Mouse (Mus musculus): Measurements from ENCODE around the gene 1700019D03Rik. TPM values are rescaled to one million over a fixed set of nuclear protein-coding genes. Genes with fewer than 3 reads are reported as not detected.

Gene 1700019D03Rik
- 0.96 and 0.97 TPM in 2 replicates for polyA plus RNA-seq (2012; rRNA removed)
- 3.2 and 3.5 TPM in 2 replicates for polyA plus RNA-seq (2014; fragmentation: Nextera tagmentation; extraction: Ambion mirVana)

DNA sequence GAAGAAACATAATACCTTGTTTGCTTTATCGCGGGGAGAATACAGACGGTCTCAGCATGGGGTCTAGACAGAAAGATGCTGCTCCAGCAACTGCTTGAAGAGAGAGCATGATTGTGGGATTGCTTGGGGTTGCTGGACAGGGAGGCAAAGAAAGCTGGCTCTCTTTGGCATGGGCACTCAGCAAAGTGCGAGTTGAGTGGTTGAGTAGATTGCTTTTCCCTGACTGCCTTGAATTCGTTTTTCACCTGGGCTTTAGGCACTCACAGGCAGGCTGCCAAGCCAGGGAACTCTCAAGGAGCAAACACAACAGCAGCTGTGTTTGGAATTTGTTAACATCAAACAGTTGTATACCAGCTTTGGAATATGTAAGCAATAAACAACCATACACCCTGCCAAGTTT is at the start of gene 1700019D03Rik:
1700019D03Rik (minus strand) TSS at position 101 of the 400 bp plus-strand sequence.
- H3K9me3 ChIP-seq (ENCODE audit: control insufficient read depth, low read length), result no peaks in the 10 kb centered on the region
- no peak for ATAC-seq (ENCODE audit: low FRiP score, low read depth)
- no peak within 1 kb of the TSS for H3K4me3 ChIP-seq (replicated peaks; ENCODE audit: low read length)
- H3K4me1 ChIP-seq (ENCODE audit: control insufficient read depth, insufficient read depth, low read length), result no peaks in the 10 kb centered on the region
- 50% methylated on average over 5 of the region's 5 CpGs for WGBS
- no peak within 1 kb of the TSS for H3K27ac ChIP-seq (replicated peaks; ENCODE audit: low read depth, low read length)
- TF ChIP-seq POLR2A (IDR thresholded peaks at IDR 0.05; ENCODE audit: borderline replicate concordance, extremely low read depth, insufficient read depth, insufficient read length), result no peak
- H3K4me2 ChIP-seq (replicated peaks; ENCODE audit: low read depth, low read length, severe bottlenecking), result no peak within 1 kb of the TSS
- DNase-seq (ENCODE audit: low spot score), result no peak
- H3K36me3 ChIP-seq (ENCODE audit: control insufficient read depth, insufficient read depth, low read length), result no peaks in the 10 kb centered on the region
- H3K9ac ChIP-seq (ENCODE audit: low read depth, low read length, severe bottlenecking), result no peak within 1 kb of the TSS
- no peaks in the 10 kb centered on the region for H3K27me3 ChIP-seq (ENCODE audit: control insufficient read depth, insufficient read depth, low read length)

GRCm38 (mm10) chr1:53063921-53064320 is 43.9 kb upstream of the 1700019D03Rik start:
- H3K9ac ChIP-seq (ENCODE audit: low read depth, low read length, severe bottlenecking), result no peak overlapping the region
- no peak overlapping the region for H3K4me3 ChIP-seq (replicated peaks; ENCODE audit: low read length)
- peaks cover 16% of the 10 kb centered on the region for H3K4me1 ChIP-seq (ENCODE audit: control insufficient read depth, insufficient read depth, low read length)
- no peaks in the 10 kb centered on the region for H3K27me3 ChIP-seq (ENCODE audit: control insufficient read depth, insufficient read depth, low read length)
- DNase-seq (ENCODE audit: low spot score), result no peak
- no peak for TF ChIP-seq POLR2A (IDR thresholded peaks at IDR 0.05; ENCODE audit: borderline replicate concordance, extremely low read depth, insufficient read depth, insufficient read length)
- H3K4me2 ChIP-seq (replicated peaks; ENCODE audit: low read depth, low read length, severe bottlenecking), result no peak overlapping the region
- no peak for ATAC-seq (ENCODE audit: low FRiP score, low read depth)
- no peaks in the 10 kb centered on the region for H3K9me3 ChIP-seq (ENCODE audit: control insufficient read depth, low read length)
- H3K27ac ChIP-seq (replicated peaks; ENCODE audit: low read depth, low read length), result no peak overlapping the region
- no peaks in the 10 kb centered on the region for H3K36me3 ChIP-seq (ENCODE audit: control insufficient read depth, insufficient read depth, low read length)
- WGBS, result 71% methylated on average over 4 of the region's 4 CpGs

DNA sequence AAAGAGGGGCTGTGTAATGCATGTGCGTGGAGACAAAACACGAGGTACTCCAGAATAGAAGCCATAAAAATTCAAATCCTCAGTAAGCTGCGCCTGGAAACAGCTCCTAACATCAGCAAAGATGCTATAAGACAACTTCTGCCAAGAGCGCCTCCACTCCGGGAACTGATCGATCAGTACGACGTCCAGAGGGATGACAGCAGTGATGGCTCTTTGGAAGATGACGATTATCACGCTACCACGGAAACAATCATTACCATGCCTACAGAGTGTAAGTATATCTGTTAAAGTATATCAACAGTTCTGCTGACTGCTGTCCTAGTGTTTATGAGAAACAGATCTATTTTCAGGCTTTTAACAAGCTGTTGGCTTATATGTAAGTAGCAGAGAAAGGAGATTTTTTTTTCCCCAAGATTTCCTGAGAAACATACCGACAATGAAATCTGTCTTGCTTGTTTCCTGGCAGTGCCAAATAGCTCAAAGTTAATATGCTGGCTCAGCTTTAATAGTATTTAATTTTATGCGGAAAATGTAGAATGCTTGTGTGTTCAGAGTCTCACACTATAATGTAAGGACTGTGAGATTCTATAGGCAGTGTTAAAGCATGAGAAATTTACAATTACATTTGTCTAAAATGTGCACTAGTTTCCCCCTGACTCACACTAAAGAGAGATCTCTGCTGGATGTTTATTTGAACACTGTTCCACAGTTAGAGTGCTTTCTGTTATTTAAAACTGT is 42.1 kb upstream of the 1700019D03Rik start:
- H3K4me3 ChIP-seq (replicated peaks; ENCODE audit: low read length), result peak overlapping the region; percentile 14; the same call in 1 of the 2 replicates
- H3K27ac ChIP-seq (replicated peaks; ENCODE audit: low read depth, low read length), result no peak overlapping the region
- DNase-seq (ENCODE audit: low spot score), result peak; percentile 15
- H3K4me2 ChIP-seq (replicated peaks; ENCODE audit: low read depth, low read length, severe bottlenecking), result peak overlapping the region; percentile 29
- no peaks in the 10 kb centered on the region for H3K9me3 ChIP-seq (ENCODE audit: control insufficient read depth, low read length)
- no peak for ATAC-seq (ENCODE audit: low FRiP score, low read depth)
- H3K27me3 ChIP-seq (ENCODE audit: control insufficient read depth, insufficient read depth, low read length), result no peaks in the 10 kb centered on the region
- peaks cover 16% of the 10 kb centered on the region for H3K4me1 ChIP-seq (ENCODE audit: control insufficient read depth, insufficient read depth, low read length)
- H3K9ac ChIP-seq (ENCODE audit: low read depth, low read length, severe bottlenecking), result no peak overlapping the region
- WGBS, result 48% methylated on average over 13 of the region's 13 CpGs
- no peak for TF ChIP-seq POLR2A (IDR thresholded peaks at IDR 0.05; ENCODE audit: borderline replicate concordance, extremely low read depth, insufficient read depth, insufficient read length)
- H3K36me3 ChIP-seq (ENCODE audit: control insufficient read depth, insufficient read depth, low read length), result no peaks in the 10 kb centered on the region

DNA sequence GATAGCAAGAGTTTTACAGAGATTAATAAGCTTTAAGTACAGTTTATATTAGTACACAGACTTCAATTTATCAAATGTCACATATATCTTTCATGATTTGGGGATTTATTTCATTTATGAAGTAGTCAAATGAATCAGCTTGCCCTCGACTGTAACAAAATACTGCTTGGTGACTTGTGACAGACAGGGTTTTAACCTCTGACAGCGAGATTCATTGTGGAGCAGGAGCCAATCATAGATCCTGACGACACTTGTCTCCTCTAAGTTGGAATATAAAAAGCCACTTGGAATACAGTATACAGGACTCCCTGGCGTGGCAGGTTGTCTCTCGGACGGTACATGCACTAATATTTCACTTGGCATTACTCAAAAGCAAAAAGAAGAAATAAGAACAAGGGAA is 41.4 kb upstream of the 1700019D03Rik start, which contains the start of gene Mstn:
Mstn (plus strand) TSS at position 301 of the 400 bp plus-strand sequence.
- Histone ChIP-seq H3K4me2 (replicated peaks; ENCODE audit: low read depth, low read length, severe bottlenecking) (peak within 1 kb of the TSS; percentile 29), H3K27ac (replicated peaks; ENCODE audit: low read depth, low read length) (no peak within 1 kb of the TSS), H3K9me3 (ENCODE audit: control insufficient read depth, low read length) (no peaks in the 10 kb centered on the region), H3K27me3 (ENCODE audit: control insufficient read depth, insufficient read depth, low read length) (no peaks in the 10 kb centered on the region), H3K9ac (ENCODE audit: low read depth, low read length, severe bottlenecking) (no peak within 1 kb of the TSS), H3K36me3 (ENCODE audit: control insufficient read depth, insufficient read depth, low read length) (no peaks in the 10 kb centered on the region), H3K4me3 (replicated peaks; ENCODE audit: low read length) (peak within 1 kb of the TSS; percentile 14; the same call in 1 of the 2 replicates), H3K4me1 (ENCODE audit: control insufficient read depth, insufficient read depth, low read length) (peaks cover 16% of the 10 kb centered on the region)
- ATAC-seq (ENCODE audit: low FRiP score, low read depth), result no peak
- DNase-seq (ENCODE audit: low spot score), result no peak
- no peak for TF ChIP-seq POLR2A (IDR thresholded peaks at IDR 0.05; ENCODE audit: borderline replicate concordance, extremely low read depth, insufficient read depth, insufficient read length)
- 60% methylated on average over 6 of the region's 6 CpGs for WGBS

DNA sequence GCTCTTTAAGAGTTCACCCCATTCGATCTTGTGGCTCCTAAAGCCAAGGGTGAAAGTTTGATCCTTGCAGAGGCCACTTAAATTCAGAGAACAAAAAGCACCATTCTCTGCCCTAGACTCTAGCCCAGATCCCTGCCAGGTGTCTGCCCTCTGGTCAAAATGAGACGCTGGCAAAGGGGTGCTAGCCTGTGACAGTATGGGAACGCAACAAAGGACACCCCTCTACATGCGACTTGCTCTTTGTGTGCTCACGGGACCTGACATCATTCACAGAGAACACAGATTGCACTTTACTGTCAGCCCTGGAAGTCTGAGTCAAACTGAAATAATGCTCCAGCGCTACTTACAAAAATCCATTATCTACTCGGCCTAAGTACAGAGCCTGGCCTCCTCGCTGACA is 40.5 kb upstream of the 1700019D03Rik start:
- TF ChIP-seq POLR2A (IDR thresholded peaks at IDR 0.05; ENCODE audit: borderline replicate concordance, extremely low read depth, insufficient read depth, insufficient read length), result no peak
- Histone ChIP-seq H3K27ac (replicated peaks; ENCODE audit: low read depth, low read length) (no peak overlapping the region), H3K36me3 (ENCODE audit: control insufficient read depth, insufficient read depth, low read length) (no peaks in the 10 kb centered on the region), H3K9me3 (ENCODE audit: control insufficient read depth, low read length) (no peaks in the 10 kb centered on the region), H3K4me3 (replicated peaks; ENCODE audit: low read length) (no peak overlapping the region), H3K9ac (ENCODE audit: low read depth, low read length, severe bottlenecking) (no peak overlapping the region), H3K4me2 (replicated peaks; ENCODE audit: low read depth, low read length, severe bottlenecking) (no peak overlapping the region), H3K27me3 (ENCODE audit: control insufficient read depth, insufficient read depth, low read length) (no peaks in the 10 kb centered on the region), H3K4me1 (ENCODE audit: control insufficient read depth, insufficient read depth, low read length) (peaks cover 16% of the 10 kb centered on the region)
- WGBS, result 53% methylated on average over 8 of the region's 8 CpGs
- no peak for ATAC-seq (ENCODE audit: low FRiP score, low read depth)
- DNase-seq (ENCODE audit: low spot score), result no peak
